Mouse (Mus musculus) limb, embryonic 11.5 days (tissue): ENCODE measurements around the gene Gng12. TPM values are rescaled to one million over a fixed set of nuclear protein-coding genes. Genes with fewer than 3 reads are reported as not detected.

Source experiments
- ATAC-seq: fragments of 200-750 bp; cut with Nextera tagmentation; 2 replicates; pipeline ENCODE4 v1.8.0; 2017; ENCODE audit warnings: low read depth; ENCODE audit not compliant: insufficient number of reproducible peaks, low FRiP score, low TSS enrichment
- DNase-seq: peaks from one replicate; pipeline ENCODE4 v3.0.0-alpha.2; 2015; ENCODE audit warnings: low spot score
- H3K27ac ChIP-seq: fragments of 300-500 bp; sonication (generic); replicated peaks from 2 replicates; pipeline ENCODE4 v1.5.1; 2014; ENCODE audit warnings: low read depth, mild to moderate bottlenecking, low read length
- H3K27me3 ChIP-seq: fragments of 300-500 bp; sonication (generic); 2 replicates; pipeline ENCODE4 v1.6.1; 2014; ENCODE audit warnings: mild to moderate bottlenecking, low read length, mixed read lengths; ENCODE audit not compliant: control insufficient read depth, insufficient read depth
- H3K36me3 ChIP-seq: fragments of 300-500 bp; sonication (generic); 2 replicates; pipeline ENCODE4 v1.6.1; 2014; ENCODE audit warnings: mild to moderate bottlenecking, low read length, moderate library complexity, mixed read lengths; ENCODE audit not compliant: control insufficient read depth, insufficient read depth
- H3K4me1 ChIP-seq: fragments of 300-500 bp; sonication (generic); 2 replicates; pipeline ENCODE4 v1.6.1; 2014; ENCODE audit warnings: low read length, mixed read lengths; ENCODE audit not compliant: control insufficient read depth, insufficient read depth
- H3K4me2 ChIP-seq: fragments of 300-500 bp; sonication (generic); 2 replicates; pipeline ENCODE4 v1.6.1; 2014; ENCODE audit warnings: low read depth, mild to moderate bottlenecking, moderate library complexity; ENCODE audit not compliant: severe bottlenecking
- H3K4me3 ChIP-seq: fragments of 300-500 bp; sonication (generic); 2 replicates; pipeline ENCODE4 v1.5.1; 2014; ENCODE audit warnings: low read depth, low read length
- H3K9ac ChIP-seq: fragments of 300-500 bp; sonication (generic); 2 replicates; pipeline ENCODE4 v1.6.1; 2014; ENCODE audit warnings: mild to moderate bottlenecking, low read length
- H3K9me3 ChIP-seq: fragments of 300-500 bp; sonication (generic); 2 replicates; pipeline ENCODE4 v1.6.1; 2016; ENCODE audit warnings: low read length; ENCODE audit not compliant: control insufficient read depth
- WGBS: fragments of 180-500 bp; shearing (Covaris S2); extraction: QIAGEN DNeasy Blood & Tissue Kit; methylation state at CpG from one replicate; pipeline ENCODE4 v1.1.7; 2014; 5-methylcytosine and 5-hydroxymethylcytosine counted together
- polyA plus RNA-seq: library from polyadenylated mRNA; unstranded; fragments of >200 nt; fragmentation: Nextera tagmentation; extraction: Ambion mirVana; gene quantifications from 2 replicates; pipeline ENCODE4 v1.2.1, GENCODE M21; 2014

Gene Gng12
- polyA plus RNA-seq, 1 experiment from 2014 or later: 72.2 TPM

- WGBS: 98% methylated on average over 1 of the region's 1 CpGs
- ATAC-seq (no peak), DNase-seq (no peak)
- no peak overlapping the region for H3K9ac ChIP-seq
- no peak overlapping the region for H3K4me2 ChIP-seq
- H3K9me3 ChIP-seq: no peaks in the 10 kb centered on the region
- H3K36me3 ChIP-seq: no peaks in the 10 kb centered on the region
- H3K27me3 ChIP-seq: no peaks in the 10 kb centered on the region
- H3K4me3 ChIP-seq: no peak overlapping the region
- no peak overlapping the region for H3K27ac ChIP-seq
- H3K4me1 ChIP-seq: peaks cover 9% of the 10 kb centered on the region; the same call in 1 of the 2 replicates
Measured at GRCm38 (mm10) chr6:66906244-66906643, 10.0 kb downstream of the Gng12 start.

GRCm38 (mm10) chr6:66908327-66908973 is 12.3 kb downstream of the Gng12 start:
- H3K27me3 ChIP-seq: no peaks in the 10 kb centered on the region
- H3K4me3 ChIP-seq: no peak overlapping the region
- DNase-seq: no peak
- H3K36me3 ChIP-seq: no peaks in the 10 kb centered on the region
- no peak overlapping the region for H3K4me2 ChIP-seq
- no peak overlapping the region for H3K9ac ChIP-seq
- no peaks in the 10 kb centered on the region for H3K9me3 ChIP-seq
- ATAC-seq: no peak
- no peak overlapping the region for H3K27ac ChIP-seq
- 73% methylated on average over 5 of the region's 5 CpGs for WGBS
- peaks cover 6% of the 10 kb centered on the region; the same call in 1 of the 2 replicates for H3K4me1 ChIP-seq

- no peak overlapping the region for H3K4me2 ChIP-seq
- no peaks in the 10 kb centered on the region for H3K36me3 ChIP-seq
- no peaks in the 10 kb centered on the region for H3K9me3 ChIP-seq
- H3K9ac ChIP-seq: no peak overlapping the region
- 50% methylated on average over 11 of the region's 11 CpGs for WGBS
- ATAC-seq: no peak
- H3K4me3 ChIP-seq: no peak overlapping the region
- no peaks in the 10 kb centered on the region for H3K27me3 ChIP-seq
- no peak overlapping the region for H3K27ac ChIP-seq
- peaks cover 6% of the 10 kb centered on the region; the same call in 1 of the 2 replicates for H3K4me1 ChIP-seq
- DNase-seq: no peak
Measured at GRCm38 (mm10) chr6:66910493-66911435, 14.6 kb downstream of the Gng12 start.

- no peak overlapping the region for H3K4me3 ChIP-seq
- no peak for DNase-seq
- no peak overlapping the region for H3K9ac ChIP-seq
- no peaks in the 10 kb centered on the region for H3K36me3 ChIP-seq
- no peaks in the 10 kb centered on the region for H3K27me3 ChIP-seq
- peaks cover 6% of the 10 kb centered on the region; the same call in 1 of the 2 replicates for H3K4me1 ChIP-seq
- H3K4me2 ChIP-seq: no peak overlapping the region
- no peak for ATAC-seq
- H3K27ac ChIP-seq: no peak overlapping the region
- no peaks in the 10 kb centered on the region for H3K9me3 ChIP-seq
- 80% methylated on average over 1 of the region's 1 CpGs for WGBS
Measured at GRCm38 (mm10) chr6:66913355-66913754, 17.2 kb downstream of the Gng12 start.

GRCm38 (mm10) chr6:66915592-66915991 is 19.4 kb downstream of the Gng12 start:
- Histone ChIP-seq H3K9ac (no peak overlapping the region), H3K27me3 (no peaks in the 10 kb centered on the region), H3K4me1 (peaks cover 4% of the 10 kb centered on the region; the same call in 1 of the 2 replicates), H3K9me3 (no peaks in the 10 kb centered on the region), H3K27ac (no peak overlapping the region), H3K4me2 (no peak overlapping the region), H3K36me3 (no peaks in the 10 kb centered on the region), H3K4me3 (no peak overlapping the region)
- ATAC-seq (no peak), DNase-seq (no peak)
- 98% methylated on average over 2 of the region's 2 CpGs for WGBS

GRCm38 (mm10) chr6:66917032-66917431 is 20.8 kb downstream of the Gng12 start:
- H3K9ac ChIP-seq: no peak overlapping the region
- 92% methylated on average over 7 of the region's 7 CpGs for WGBS
- no peaks in the 10 kb centered on the region for H3K4me1 ChIP-seq
- H3K36me3 ChIP-seq: no peaks in the 10 kb centered on the region
- H3K4me3 ChIP-seq: no peak overlapping the region
- H3K4me2 ChIP-seq: no peak overlapping the region
- DNase-seq (no peak), ATAC-seq (no peak)
- H3K27ac ChIP-seq: no peak overlapping the region
- H3K9me3 ChIP-seq: no peaks in the 10 kb centered on the region
- no peaks in the 10 kb centered on the region for H3K27me3 ChIP-seq

GRCm38 (mm10) chr6:66920786-66921185 is 24.6 kb downstream of the Gng12 start:
- Histone ChIP-seq H3K27ac (no peak overlapping the region), H3K27me3 (no peaks in the 10 kb centered on the region), H3K4me3 (no peak overlapping the region), H3K9ac (no peak overlapping the region), H3K36me3 (no peaks in the 10 kb centered on the region), H3K4me2 (no peak overlapping the region), H3K4me1 (peaks cover 3% of the 10 kb centered on the region; the same call in 1 of the 2 replicates), H3K9me3 (no peaks in the 10 kb centered on the region)
- no peak for ATAC-seq
- DNase-seq: no peak
- 94% methylated on average over 4 of the region's 4 CpGs for WGBS

- 90% methylated on average over 4 of the region's 4 CpGs for WGBS
- Histone ChIP-seq H3K4me3 (no peak overlapping the region), H3K9me3 (no peaks in the 10 kb centered on the region), H3K4me1 (peaks cover 9% of the 10 kb centered on the region), H3K27ac (no peak overlapping the region), H3K27me3 (no peaks in the 10 kb centered on the region), H3K9ac (no peak overlapping the region), H3K36me3 (no peaks in the 10 kb centered on the region), H3K4me2 (no peak overlapping the region)
- DNase-seq (no peak), ATAC-seq (no peak)
Measured at GRCm38 (mm10) chr6:66921755-66922154, 25.6 kb downstream of the Gng12 start.
